Mouse (Mus musculus): ENCODE measurements around the gene Cnn2.
A peak's percentile ranks its signal among the peaks of the same experiment; 100 is the strongest.

DNA sequence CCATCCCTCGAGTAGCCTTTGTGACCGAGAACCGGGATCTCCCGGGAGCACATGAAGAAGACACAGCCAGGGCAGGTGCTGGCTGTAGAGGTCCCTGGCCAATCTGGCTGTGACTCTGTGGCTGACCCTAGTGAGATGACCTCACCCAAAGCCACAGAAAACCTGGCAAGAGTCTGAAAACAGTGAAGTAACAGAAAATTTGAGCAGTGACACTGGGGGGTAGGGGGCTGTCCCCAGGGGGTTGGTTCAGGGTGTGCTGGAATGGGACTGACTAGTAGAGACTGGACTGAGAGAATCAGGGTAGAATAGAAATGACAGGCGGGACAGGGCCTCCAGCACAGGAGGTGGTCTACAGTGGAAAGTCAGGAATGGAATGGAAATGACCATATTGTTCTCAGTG is 5.2 kb upstream of the Cnn2 start:
- TF ChIP-seq POLR2A (IDR thresholded peaks at IDR 0.05; ENCODE audit: insufficient read length, low read depth) (no peak), CEBPB (IDR thresholded peaks at IDR 0.05; ENCODE audit: insufficient read depth, poor library complexity, severe bottlenecking) (no peak), REST (IDR thresholded peaks at IDR 0.05; ENCODE audit: insufficient read depth, insufficient read length) (no peak), USF1 (IDR thresholded peaks at IDR 0.05; ENCODE audit: low read depth) (no peak), POLR2AphosphoS2 (IDR thresholded peaks at IDR 0.05; ENCODE audit: insufficient read length, low read depth) (peak; percentile 13)

Measured in myocyte (in vitro differentiated cells).